Mouse (Mus musculus) C2C12 (cell line): ENCODE measurements at regions not wholly inside any gene's neighbourhood (a gene's known extent, or its start where the extent isn't known, plus 50 kb on each side); places are given as distances from the start of the nearest gene placed in this dataset.

Source experiments
- H3K27me3 ChIP-seq: one replicate; pipeline ENCODE4 v1.6.1; 2011; ENCODE audit not compliant: control insufficient read depth, insufficient read depth, insufficient read length
- H3K36me3 ChIP-seq: one replicate; pipeline ENCODE4 v1.6.1; 2011; ENCODE audit not compliant: control insufficient read depth, insufficient read depth
- H3K4me3 ChIP-seq: one replicate; pipeline ENCODE4 v1.5.1; 2011; ENCODE audit warnings: mild to moderate bottlenecking, control low read depth; ENCODE audit not compliant: poor library complexity, insufficient read depth, severe bottlenecking
- H3K79me2 ChIP-seq: one replicate; pipeline ENCODE4 v1.6.1; 2011; ENCODE audit not compliant: control insufficient read depth, insufficient read depth
- H3K79me3 ChIP-seq: one replicate; pipeline ENCODE4 v1.6.1; 2011; ENCODE audit warnings: low read depth, control low read depth
- H3ac ChIP-seq: one replicate; pipeline ENCODE3; 2011; ENCODE audit warnings: low read depth; ENCODE audit not compliant: control insufficient read depth, insufficient read length
- CEBPB ChIP-seq: IDR thresholded peaks from one replicate; pipeline ENCODE4 v1.6.1; 2011; ENCODE audit warnings: low read depth, mild to moderate bottlenecking, control low read depth, moderate library complexity
- CTCF ChIP-seq: IDR thresholded peaks from one replicate; pipeline ENCODE4 v1.5.1; 2011; ENCODE audit not compliant: control insufficient read depth, insufficient read depth, insufficient read length
- FOSL1 ChIP-seq: IDR thresholded peaks from one replicate; pipeline ENCODE4 v1.8.0; 2011; ENCODE audit warnings: mild to moderate bottlenecking, low read length; ENCODE audit not compliant: poor library complexity, insufficient read depth, severe bottlenecking
- MAX ChIP-seq: IDR thresholded peaks from one replicate; pipeline ENCODE4 v1.6.1; 2011; ENCODE audit warnings: mild to moderate bottlenecking, control low read depth
- MYOD1 ChIP-seq: IDR thresholded peaks from one replicate; pipeline ENCODE4 v1.6.1; 2011; ENCODE audit warnings: low read depth; ENCODE audit not compliant: control insufficient read depth, insufficient read length
- MYOG ChIP-seq: IDR thresholded peaks from one replicate; pipeline ENCODE4 v1.6.1; 2011; ENCODE audit not compliant: control insufficient read depth, insufficient read length; ENCODE audit errors: extremely low read depth
- USF1 ChIP-seq: IDR thresholded peaks from one replicate; pipeline ENCODE4 v1.6.1; 2011; ENCODE audit warnings: low read depth, mild to moderate bottlenecking, control low read depth, moderate library complexity

DNA sequence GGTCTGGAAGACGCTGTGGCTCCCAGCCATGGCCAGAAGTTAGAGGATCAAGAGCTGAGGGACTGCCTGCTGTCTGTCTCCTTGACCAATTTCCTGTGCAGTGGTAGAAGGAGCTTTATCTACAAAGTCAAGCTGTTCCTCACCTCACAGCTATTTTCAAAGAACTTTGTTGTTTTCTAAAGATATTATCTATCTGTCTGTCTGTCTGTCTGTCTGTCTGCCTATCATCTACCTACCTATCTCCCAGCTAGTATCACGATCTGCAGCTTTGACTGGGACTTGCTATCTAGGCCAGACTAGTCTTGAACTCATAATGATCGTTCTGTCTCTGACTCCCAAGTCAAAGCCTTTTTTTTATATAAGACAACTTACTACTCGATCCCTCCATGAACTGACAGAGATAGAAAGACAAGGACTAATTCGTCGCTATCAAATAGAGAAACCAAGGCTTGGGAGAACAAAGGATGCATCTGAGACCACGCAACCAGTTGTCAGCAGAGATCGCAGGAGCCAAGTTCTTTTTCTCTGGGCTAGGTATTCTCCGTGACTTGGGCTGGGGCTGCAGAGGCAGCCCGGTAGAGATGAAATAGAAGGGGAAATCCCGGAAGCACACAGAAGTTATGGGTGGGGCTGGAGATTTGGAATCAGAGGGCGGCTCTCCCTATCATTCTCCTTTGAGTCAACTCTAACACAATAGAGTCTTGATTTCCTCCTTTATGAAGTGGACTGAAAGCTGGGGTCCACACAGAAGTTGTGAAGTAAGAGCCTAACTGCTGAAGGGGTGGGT, 59.2 kb upstream of the Haao start:
- no peaks in the 10 kb centered on the region for H3K27me3 ChIP-seq
- no peak overlapping the region for H3ac ChIP-seq
- no peaks in the 10 kb centered on the region for H3K79me3 ChIP-seq
- TF ChIP-seq CTCF (no peak), MYOG (no peak), MYOD1 (no peak), CEBPB (no peak), MAX (no peak), USF1 (no peak), FOSL1 (no peak)
- H3K36me3 ChIP-seq: no peaks in the 10 kb centered on the region
- no peaks in the 10 kb centered on the region for H3K79me2 ChIP-seq
- no peak overlapping the region for H3K4me3 ChIP-seq

DNA sequence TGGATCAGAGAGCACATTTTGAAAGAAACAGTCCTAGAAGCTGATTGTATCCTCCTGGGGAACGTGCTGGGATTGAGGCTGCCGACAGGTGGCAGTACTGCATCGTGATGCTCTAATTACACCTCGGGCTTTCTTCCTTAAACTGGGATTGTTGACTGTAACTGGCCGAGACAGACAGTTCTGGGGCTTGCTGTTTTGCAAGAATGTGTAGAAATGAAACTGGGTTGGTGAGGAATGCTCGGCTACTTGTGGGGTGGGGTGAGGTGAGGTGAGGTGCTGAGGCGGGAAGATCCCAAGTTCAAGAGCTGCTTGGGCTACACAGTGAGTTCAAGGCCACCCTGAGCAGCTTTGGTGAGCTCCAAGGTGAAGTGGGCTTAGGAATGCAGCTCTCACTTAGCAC, 55.7 kb upstream of the Haao start:
- no peaks in the 10 kb centered on the region for H3K79me3 ChIP-seq
- no peak overlapping the region for H3K4me3 ChIP-seq
- H3K79me2 ChIP-seq: no peaks in the 10 kb centered on the region
- H3K27me3 ChIP-seq: peaks cover 12% of the 10 kb centered on the region
- TF ChIP-seq CTCF (peak; percentile 74), USF1 (no peak), CEBPB (no peak), MYOD1 (no peak), FOSL1 (no peak), MYOG (no peak), MAX (peak; percentile 58)
- no peak overlapping the region for H3ac ChIP-seq
- H3K36me3 ChIP-seq: no peaks in the 10 kb centered on the region

DNA sequence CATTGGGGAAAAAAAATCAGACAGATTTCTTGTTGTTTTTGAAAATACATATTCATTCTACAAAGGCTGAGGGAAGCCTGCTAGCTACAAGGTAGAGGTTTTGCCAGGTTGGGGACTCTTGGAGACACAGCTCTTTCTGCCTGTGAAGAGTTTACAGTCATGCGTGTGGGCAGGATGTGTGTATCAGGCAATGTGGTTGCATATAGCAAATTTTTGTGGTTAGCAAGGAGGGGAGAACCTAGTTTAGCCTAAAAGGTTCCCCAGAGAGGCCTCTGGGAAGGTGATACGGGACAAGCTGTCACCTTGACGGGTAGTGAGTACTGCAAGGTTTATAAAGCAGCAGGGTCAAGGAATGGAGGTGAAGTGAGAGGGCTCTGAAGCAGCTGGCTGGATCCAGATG, 54.8 kb upstream of the Haao start:
- Histone ChIP-seq H3K4me3 (no peak overlapping the region), H3K27me3 (peaks cover 12% of the 10 kb centered on the region), H3K36me3 (no peaks in the 10 kb centered on the region), H3K79me3 (no peaks in the 10 kb centered on the region), H3ac (no peak overlapping the region), H3K79me2 (no peaks in the 10 kb centered on the region)
- TF ChIP-seq MYOG: no peak
- no peak for TF ChIP-seq CEBPB
- TF ChIP-seq FOSL1: no peak
- no peak for TF ChIP-seq USF1
- TF ChIP-seq MAX: no peak
- TF ChIP-seq CTCF: no peak
- TF ChIP-seq MYOD1: no peak

- no peaks in the 10 kb centered on the region for H3K79me3 ChIP-seq
- no peak overlapping the region for H3ac ChIP-seq
- no peak overlapping the region for H3K4me3 ChIP-seq
- no peaks in the 10 kb centered on the region for H3K36me3 ChIP-seq
- peaks cover 12% of the 10 kb centered on the region for H3K27me3 ChIP-seq
- H3K79me2 ChIP-seq: no peaks in the 10 kb centered on the region
- peak; percentile 21 for TF ChIP-seq MAX
- TF ChIP-seq MYOD1: peak; percentile 63
- no peak for TF ChIP-seq USF1
- TF ChIP-seq CTCF: no peak
- no peak for TF ChIP-seq MYOG
- TF ChIP-seq CEBPB: peak; percentile 90
These were observed 54.3 kb upstream of the Haao start for GRCm38 (mm10) chr17:83902091-83902490.

GRCm38 (mm10) chr17:83899588-83900152, 51.9 kb upstream of the Haao start:
- TF ChIP-seq MAX: no peak
- no peak for TF ChIP-seq CEBPB
- TF ChIP-seq USF1: no peak
- TF ChIP-seq FOSL1: no peak
- no peak for TF ChIP-seq MYOG
- no peak for TF ChIP-seq CTCF
- TF ChIP-seq MYOD1: no peak

GRCm38 (mm10) chr17:83898531-83898930, 50.8 kb upstream of the Haao start:
- no peaks in the 10 kb centered on the region for H3K36me3 ChIP-seq
- peaks cover 12% of the 10 kb centered on the region for H3K27me3 ChIP-seq
- H3K4me3 ChIP-seq: no peak overlapping the region
- no peaks in the 10 kb centered on the region for H3K79me3 ChIP-seq
- H3ac ChIP-seq: no peak overlapping the region
- no peak for TF ChIP-seq MYOG
- no peak for TF ChIP-seq CEBPB
- no peak for TF ChIP-seq USF1
- no peak for TF ChIP-seq MAX
- TF ChIP-seq CTCF: no peak
- no peak for TF ChIP-seq MYOD1
- TF ChIP-seq FOSL1: no peak
- H3K79me2 ChIP-seq: no peaks in the 10 kb centered on the region

More at GRCm38 (mm10) chr17:83899588-83900152, 51.9 kb upstream of the Haao start:
- Histone ChIP-seq H3K27me3 (peaks cover 12% of the 10 kb centered on the region), H3K36me3 (no peaks in the 10 kb centered on the region), H3K79me3 (no peaks in the 10 kb centered on the region), H3ac (no peak overlapping the region), H3K79me2 (no peaks in the 10 kb centered on the region), H3K4me3 (no peak overlapping the region)
